Mouse (Mus musculus): ENCODE data around the gene Kdm5a. TPM values are rescaled to one million over a fixed set of nuclear protein-coding genes. Genes with fewer than 3 reads are reported as not detected.

Gene Kdm5a
- polyA plus RNA-seq, 1 experiment: 5.8 TPM

DNA sequence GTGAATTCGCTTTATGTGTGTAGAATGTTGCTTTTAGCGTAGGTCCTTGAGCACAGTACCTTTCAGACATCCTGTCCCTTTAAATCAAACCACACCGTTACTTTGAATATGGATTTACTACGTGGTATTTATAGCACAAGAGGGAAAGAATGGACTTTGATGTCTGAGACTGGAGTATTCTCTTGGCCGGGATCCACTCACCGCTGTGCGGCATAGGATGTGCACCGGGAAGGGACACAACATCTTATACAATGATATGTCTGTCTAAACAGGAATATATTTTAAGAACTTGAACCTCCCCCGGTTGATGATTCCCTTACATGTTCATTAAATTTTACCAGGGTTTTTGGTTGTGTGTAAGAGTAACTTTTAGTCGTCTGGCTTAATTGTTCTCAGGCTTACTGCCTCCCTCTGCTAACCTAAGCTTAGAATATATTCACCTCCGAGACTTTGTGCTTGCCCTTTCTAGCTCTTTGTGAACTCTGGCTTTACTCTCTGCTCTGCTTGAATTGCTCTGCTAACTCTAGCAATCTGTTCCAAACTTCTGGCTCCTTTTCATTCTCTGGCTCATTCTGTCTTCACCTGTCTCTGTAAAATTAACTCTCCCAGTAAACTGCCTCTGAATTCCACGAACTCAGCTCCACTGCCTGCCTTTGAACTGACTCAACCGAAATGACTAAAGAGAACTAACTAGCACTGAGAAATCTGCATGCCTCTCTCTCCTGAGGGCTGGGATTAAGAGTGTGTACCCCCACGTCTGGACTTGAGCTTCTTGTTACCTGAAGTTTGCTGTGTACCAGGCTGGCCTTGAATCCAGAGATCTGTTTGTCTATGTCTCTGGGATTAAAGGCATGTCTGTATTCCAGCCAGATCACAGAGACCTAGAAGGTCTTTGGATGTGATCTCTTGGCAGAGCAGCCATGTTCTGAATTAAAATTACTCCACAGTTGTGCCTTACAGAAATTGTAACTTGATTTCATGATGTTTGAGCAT, 79.7 kb downstream of the Kdm5a start:
- H3K27me3 ChIP-seq (ENCODE audit: control insufficient read depth, insufficient read depth, insufficient read length): no peaks in the 10 kb centered on the region
- H3K36me3 ChIP-seq (ENCODE audit: control insufficient read depth, insufficient read depth): peaks cover 35% of the 10 kb centered on the region
- H3K4me3 ChIP-seq (ENCODE audit: insufficient read depth, poor library complexity, severe bottlenecking): no peak overlapping the region
- TF ChIP-seq USF1 (IDR thresholded peaks at IDR 0.05; ENCODE audit: low read depth) (no peak), MAX (IDR thresholded peaks at IDR 0.05) (no peak), CEBPB (IDR thresholded peaks at IDR 0.05; ENCODE audit: low read depth) (no peak), MYOG (IDR thresholded peaks at IDR 0.05; ENCODE audit: control insufficient read depth, extremely low read depth, insufficient read length) (no peak), FOSL1 (IDR thresholded peaks at IDR 0.05; ENCODE audit: insufficient read depth, low read length, poor library complexity, severe bottlenecking) (no peak), CTCF (IDR thresholded peaks at IDR 0.05; ENCODE audit: control insufficient read depth, insufficient read depth, insufficient read length) (no peak), MYOD1 (IDR thresholded peaks at IDR 0.05; ENCODE audit: control insufficient read depth, insufficient read length, low read depth) (no peak)
- no peaks in the 10 kb centered on the region for H3K79me2 ChIP-seq (ENCODE audit: control insufficient read depth, insufficient read depth)
- H3K79me3 ChIP-seq (ENCODE audit: low read depth): no peaks in the 10 kb centered on the region
- H3ac ChIP-seq (ENCODE audit: control insufficient read depth, insufficient read length, low read depth): no peak overlapping the region

DNA sequence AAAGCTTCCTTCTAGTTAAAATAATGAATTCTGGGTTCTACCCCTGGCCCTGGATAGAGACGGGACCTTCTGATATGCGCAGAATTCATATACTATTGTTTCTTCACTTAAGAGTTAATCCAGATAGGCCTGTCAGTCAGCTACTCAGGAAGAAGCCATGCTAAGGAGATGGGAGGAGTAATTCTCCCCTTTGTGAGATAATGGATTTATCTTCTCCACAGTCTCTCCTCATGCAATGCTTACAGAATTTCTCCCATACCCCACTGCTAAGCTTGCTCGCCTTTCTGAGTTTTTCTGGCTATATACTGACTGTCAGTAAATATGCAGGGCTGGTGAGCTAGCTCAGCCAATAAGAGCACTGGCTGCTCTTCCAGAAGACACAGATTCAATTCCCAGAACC, 86.3 kb downstream of the Kdm5a start:
- TF ChIP-seq CEBPB (IDR thresholded peaks at IDR 0.05; ENCODE audit: low read depth) (no peak), MYOG (IDR thresholded peaks at IDR 0.05; ENCODE audit: control insufficient read depth, extremely low read depth, insufficient read length) (no peak), CTCF (IDR thresholded peaks at IDR 0.05; ENCODE audit: control insufficient read depth, insufficient read depth, insufficient read length) (no peak), MYOD1 (IDR thresholded peaks at IDR 0.05; ENCODE audit: control insufficient read depth, insufficient read length, low read depth) (no peak), FOSL1 (IDR thresholded peaks at IDR 0.05; ENCODE audit: insufficient read depth, low read length, poor library complexity, severe bottlenecking) (no peak), MAX (IDR thresholded peaks at IDR 0.05) (no peak), USF1 (IDR thresholded peaks at IDR 0.05; ENCODE audit: low read depth) (no peak)
- no peak overlapping the region for H3ac ChIP-seq (ENCODE audit: control insufficient read depth, insufficient read length, low read depth)
- no peak overlapping the region for H3K4me3 ChIP-seq (ENCODE audit: insufficient read depth, poor library complexity, severe bottlenecking)
- H3K36me3 ChIP-seq (ENCODE audit: control insufficient read depth, insufficient read depth): no peaks in the 10 kb centered on the region
- H3K79me3 ChIP-seq (ENCODE audit: low read depth): no peaks in the 10 kb centered on the region
- H3K27me3 ChIP-seq (ENCODE audit: control insufficient read depth, insufficient read depth, insufficient read length): no peaks in the 10 kb centered on the region
- H3K79me2 ChIP-seq (ENCODE audit: control insufficient read depth, insufficient read depth): no peaks in the 10 kb centered on the region

DNA sequence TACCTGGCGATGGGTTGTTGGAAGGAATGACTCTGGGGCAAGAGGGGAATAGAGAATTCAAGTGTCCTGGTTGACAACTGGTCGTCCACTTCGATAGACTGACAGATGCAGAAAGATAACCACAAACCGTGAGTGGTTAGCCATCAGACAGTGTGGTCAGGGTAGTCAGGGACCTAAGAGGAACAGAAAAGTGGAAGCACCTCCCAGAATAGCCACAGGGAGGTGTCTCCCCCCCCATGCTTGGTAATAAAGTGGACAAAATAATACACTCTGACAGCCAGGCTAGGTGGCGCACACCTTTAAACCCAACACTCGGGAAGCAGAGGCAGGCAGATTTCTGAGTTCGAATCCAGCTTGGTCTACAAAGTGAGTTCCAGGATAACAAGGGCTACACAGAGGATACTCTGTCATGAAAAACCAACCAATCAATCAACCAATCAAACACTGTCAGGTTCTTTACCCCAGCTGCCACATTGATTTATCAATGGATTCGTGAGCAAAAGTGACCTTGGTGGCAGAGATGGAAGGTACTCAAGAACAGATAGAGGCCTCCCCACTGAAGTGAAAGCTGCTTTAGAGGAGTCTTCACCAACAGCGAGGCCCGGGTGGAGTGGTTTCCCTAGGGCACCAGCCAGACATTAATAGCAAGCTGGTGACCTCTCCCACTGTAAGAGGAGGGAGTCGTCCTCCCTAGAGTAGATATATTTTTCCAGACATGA, 88.6 kb downstream of the Kdm5a start:
- Histone ChIP-seq H3K79me2 (ENCODE audit: control insufficient read depth, insufficient read depth) (no peaks in the 10 kb centered on the region), H3K27me3 (ENCODE audit: control insufficient read depth, insufficient read depth, insufficient read length) (no peaks in the 10 kb centered on the region), H3K4me3 (ENCODE audit: insufficient read depth, poor library complexity, severe bottlenecking) (no peak overlapping the region), H3K79me3 (ENCODE audit: low read depth) (no peaks in the 10 kb centered on the region), H3ac (ENCODE audit: control insufficient read depth, insufficient read length, low read depth) (no peak overlapping the region), H3K36me3 (ENCODE audit: control insufficient read depth, insufficient read depth) (no peaks in the 10 kb centered on the region)
- no peak for TF ChIP-seq USF1 (IDR thresholded peaks at IDR 0.05; ENCODE audit: low read depth)
- no peak for TF ChIP-seq MYOG (IDR thresholded peaks at IDR 0.05; ENCODE audit: control insufficient read depth, extremely low read depth, insufficient read length)
- TF ChIP-seq MAX (IDR thresholded peaks at IDR 0.05): no peak
- no peak for TF ChIP-seq CEBPB (IDR thresholded peaks at IDR 0.05; ENCODE audit: low read depth)
- no peak for TF ChIP-seq CTCF (IDR thresholded peaks at IDR 0.05; ENCODE audit: control insufficient read depth, insufficient read depth, insufficient read length)
- TF ChIP-seq FOSL1 (IDR thresholded peaks at IDR 0.05; ENCODE audit: insufficient read depth, low read length, poor library complexity, severe bottlenecking): no peak
- no peak for TF ChIP-seq MYOD1 (IDR thresholded peaks at IDR 0.05; ENCODE audit: control insufficient read depth, insufficient read length, low read depth)

DNA sequence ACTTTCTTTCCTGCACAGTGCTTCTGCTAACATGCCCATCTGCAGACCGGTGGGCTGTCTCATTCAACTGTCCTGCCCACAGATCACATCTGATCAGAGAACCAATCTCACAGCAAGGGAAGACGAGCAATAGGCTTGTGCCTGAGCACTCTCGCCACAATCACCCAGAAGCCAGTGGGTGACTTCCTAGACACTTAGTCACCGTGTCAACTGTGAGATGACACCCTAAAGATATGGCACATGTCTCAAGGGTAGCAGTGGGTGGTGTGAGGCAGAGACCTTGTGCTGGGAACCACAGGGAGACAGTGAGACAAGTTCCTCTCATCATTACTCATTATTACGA, 89.2 kb downstream of the Kdm5a start:
- Histone ChIP-seq H3K4me3 (ENCODE audit: insufficient read depth, poor library complexity, severe bottlenecking) (no peak overlapping the region), H3K79me2 (ENCODE audit: control insufficient read depth, insufficient read depth) (no peaks in the 10 kb centered on the region), H3K79me3 (ENCODE audit: low read depth) (no peaks in the 10 kb centered on the region), H3ac (ENCODE audit: control insufficient read depth, insufficient read length, low read depth) (no peak overlapping the region), H3K27me3 (ENCODE audit: control insufficient read depth, insufficient read depth, insufficient read length) (no peaks in the 10 kb centered on the region), H3K36me3 (ENCODE audit: control insufficient read depth, insufficient read depth) (no peaks in the 10 kb centered on the region)
- peak; percentile 94 for TF ChIP-seq MAX (IDR thresholded peaks at IDR 0.05)
- TF ChIP-seq FOSL1 (IDR thresholded peaks at IDR 0.05; ENCODE audit: insufficient read depth, low read length, poor library complexity, severe bottlenecking): peak; percentile 42
- no peak for TF ChIP-seq USF1 (IDR thresholded peaks at IDR 0.05; ENCODE audit: low read depth)
- TF ChIP-seq MYOG (IDR thresholded peaks at IDR 0.05; ENCODE audit: control insufficient read depth, extremely low read depth, insufficient read length): no peak
- peak; percentile 62 for TF ChIP-seq MYOD1 (IDR thresholded peaks at IDR 0.05; ENCODE audit: control insufficient read depth, insufficient read length, low read depth)
- TF ChIP-seq CTCF (IDR thresholded peaks at IDR 0.05; ENCODE audit: control insufficient read depth, insufficient read depth, insufficient read length): no peak
- no peak for TF ChIP-seq CEBPB (IDR thresholded peaks at IDR 0.05; ENCODE audit: low read depth)

DNA sequence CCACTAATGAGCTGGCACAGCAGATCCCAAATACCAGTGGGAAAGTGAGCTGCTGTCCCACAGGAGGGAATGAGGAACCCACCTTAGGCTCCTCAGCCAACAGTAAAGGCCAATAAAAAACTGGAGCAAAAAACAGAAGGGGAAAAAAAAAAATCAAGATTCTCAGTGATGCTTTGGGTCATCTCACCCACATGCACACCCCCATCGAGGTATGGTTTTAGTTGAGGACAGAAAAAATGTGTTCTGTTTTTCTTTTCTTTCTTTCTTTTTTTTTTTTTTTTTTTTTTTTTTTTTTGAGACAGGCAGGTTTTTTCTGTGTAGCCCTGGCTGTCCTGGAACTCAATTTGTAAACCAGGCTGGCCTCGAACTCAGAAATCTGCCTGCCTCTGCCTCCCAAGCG, 89.6 kb downstream of the Kdm5a start:
- H3ac ChIP-seq (ENCODE audit: control insufficient read depth, insufficient read length, low read depth): no peak overlapping the region
- TF ChIP-seq USF1 (IDR thresholded peaks at IDR 0.05; ENCODE audit: low read depth) (no peak), CTCF (IDR thresholded peaks at IDR 0.05; ENCODE audit: control insufficient read depth, insufficient read depth, insufficient read length) (no peak), MAX (IDR thresholded peaks at IDR 0.05) (no peak), MYOD1 (IDR thresholded peaks at IDR 0.05; ENCODE audit: control insufficient read depth, insufficient read length, low read depth) (no peak), CEBPB (IDR thresholded peaks at IDR 0.05; ENCODE audit: low read depth) (no peak), FOSL1 (IDR thresholded peaks at IDR 0.05; ENCODE audit: insufficient read depth, low read length, poor library complexity, severe bottlenecking) (no peak), MYOG (IDR thresholded peaks at IDR 0.05; ENCODE audit: control insufficient read depth, extremely low read depth, insufficient read length) (no peak)
- no peaks in the 10 kb centered on the region for H3K79me3 ChIP-seq (ENCODE audit: low read depth)
- no peaks in the 10 kb centered on the region for H3K27me3 ChIP-seq (ENCODE audit: control insufficient read depth, insufficient read depth, insufficient read length)
- no peaks in the 10 kb centered on the region for H3K79me2 ChIP-seq (ENCODE audit: control insufficient read depth, insufficient read depth)
- no peaks in the 10 kb centered on the region for H3K36me3 ChIP-seq (ENCODE audit: control insufficient read depth, insufficient read depth)
- H3K4me3 ChIP-seq (ENCODE audit: insufficient read depth, poor library complexity, severe bottlenecking): no peak overlapping the region
